ENCODE assay signal across 17 mouse cellular contexts in genomic region chr14:8016276-8016675, GRCm38 (mm10). TPM values are rescaled to one million over a fixed set of nuclear protein-coding genes. Genes with fewer than 3 reads are reported as not detected.
DNase-seq lines count a peak whose midpoint lies in the region; ATAC-seq and TF ChIP-seq lines count a peak whose summit lies in the region.
"Had no signal": no experiment of that assay in that cellular context is flagged by ENCODE, and none has a peak within 500 bp of the region (broad histone marks: within the 10 kb centered on the region; RNA-seq: fewer than 3 reads in every experiment).

No protein-coding gene starts in this region.

- TF ChIP-seq CTCF in intestine, postnatal 0 days (IDR thresholded peaks at IDR 0.05; ENCODE audit: low read depth), result no peak

- H3K9ac ChIP-seq in kidney, embryonic 14.5 days (ENCODE audit: low read depth, low read length), result no peak overlapping the region
- H3K9ac ChIP-seq in intestine, postnatal 0 days (ENCODE audit: low read depth, low read length), result no peak overlapping the region
- H3K9ac ChIP-seq in stomach, embryonic 15.5 days, result no peak overlapping the region
- H3K9ac ChIP-seq: forebrain, embryonic 12.5 days had no signal

- H3K4me3 ChIP-seq in kidney, embryonic 14.5 days (ENCODE audit: low read length), result no peak overlapping the region
- no peak overlapping the region for H3K4me3 ChIP-seq in intestine, postnatal 0 days (ENCODE audit: low read depth, low read length)
- no peak overlapping the region for H3K4me3 ChIP-seq in stomach, embryonic 15.5 days (replicated peaks)
- H3K4me3 ChIP-seq: forebrain, embryonic 12.5 days had no signal

- no peak overlapping the region; the same call in 1 of the 2 replicates for H3K27ac ChIP-seq in kidney, embryonic 14.5 days (ENCODE audit: low read depth, low read length)
- peak overlapping the region; percentile 3; the same call in 1 of the 2 replicates for H3K27ac ChIP-seq in intestine, postnatal 0 days (ENCODE audit: low read depth, low read length)
- peak overlapping the region; percentile 33; the same call in 1 of the 2 replicates for H3K27ac ChIP-seq in stomach, embryonic 15.5 days
- H3K27ac ChIP-seq: forebrain, embryonic 12.5 days had no signal

- ATAC-seq in kidney, embryonic 14.5 days (ENCODE audit: low FRiP score, low TSS enrichment), result no peak
- peak; percentile 87 for ATAC-seq in intestine, postnatal 0 days
- peak; percentile 70 for ATAC-seq in stomach, embryonic 15.5 days (ENCODE audit: insufficient read depth, low FRiP score, low read depth)
- ATAC-seq in erythroid progenitor cell, adult 5-6 weeks (replicated peaks; ENCODE audit: low FRiP score, poor library complexity, severe bottlenecking), result no peak

- H3K9me3 ChIP-seq in kidney, embryonic 14.5 days (ENCODE audit: control insufficient read depth, low read length), result no peaks in the 10 kb centered on the region
- H3K9me3 ChIP-seq in intestine, postnatal 0 days (ENCODE audit: control insufficient read depth), result no peaks in the 10 kb centered on the region
- H3K9me3 ChIP-seq in stomach, embryonic 15.5 days, result no peaks in the 10 kb centered on the region
- H3K9me3 ChIP-seq: forebrain, embryonic 12.5 days had no signal

- H3K4me1 ChIP-seq in kidney, embryonic 14.5 days (ENCODE audit: control insufficient read depth, insufficient read depth, low read length), result no peaks in the 10 kb centered on the region
- H3K4me1 ChIP-seq in intestine, postnatal 0 days (replicated peaks; ENCODE audit: control insufficient read depth, insufficient read depth, low read length), result no peaks in the 10 kb centered on the region; the same call in 1 of the 2 replicates
- no peaks in the 10 kb centered on the region for H3K4me1 ChIP-seq in stomach, embryonic 15.5 days
- H3K4me1 ChIP-seq: forebrain, embryonic 12.5 days had no signal

- H3K27me3 ChIP-seq in kidney, embryonic 14.5 days (ENCODE audit: control insufficient read depth, insufficient read depth, low read length), result no peaks in the 10 kb centered on the region
- no peaks in the 10 kb centered on the region for H3K27me3 ChIP-seq in intestine, postnatal 0 days (replicated peaks; ENCODE audit: control insufficient read depth, insufficient read depth, low read length)
- H3K27me3 ChIP-seq in stomach, embryonic 15.5 days (replicated peaks), result no peaks in the 10 kb centered on the region
- H3K27me3 ChIP-seq: forebrain, embryonic 12.5 days had no signal

- no peaks in the 10 kb centered on the region for H3K36me3 ChIP-seq in kidney, embryonic 14.5 days (ENCODE audit: control insufficient read depth, insufficient read depth, low read length)
- H3K36me3 ChIP-seq in intestine, postnatal 0 days (ENCODE audit: control insufficient read depth, insufficient read depth), result no peaks in the 10 kb centered on the region
- no peaks in the 10 kb centered on the region for H3K36me3 ChIP-seq in stomach, embryonic 15.5 days
- H3K36me3 ChIP-seq: forebrain, embryonic 12.5 days had no signal

- WGBS in kidney, embryonic 14.5 days, result 69% methylated on average over 6 of the region's 6 CpGs
- WGBS in intestine, postnatal 0 days, result 41% methylated on average over 6 of the region's 6 CpGs
- 27% methylated on average over 6 of the region's 6 CpGs for WGBS in large intestine, adult 2 months
- 67% methylated on average over 6 of the region's 6 CpGs for WGBS in stomach, embryonic 15.5 days

- no peak overlapping the region for H3K4me2 ChIP-seq in kidney, embryonic 14.5 days (replicated peaks; ENCODE audit: low read depth, low read length)
- peak overlapping the region; percentile 43 for H3K4me2 ChIP-seq in intestine, postnatal 0 days (replicated peaks; ENCODE audit: low read depth)
- no peak overlapping the region for H3K4me2 ChIP-seq in stomach, embryonic 15.5 days
- H3K4me2 ChIP-seq: forebrain, embryonic 12.5 days had no signal

- peak; percentile 74 for DNase-seq in kidney, adult 11 months
- peak; percentile 95 for DNase-seq in large intestine, adult 2 months (ENCODE audit: low read depth, low spot score)
- no peak for DNase-seq in Muller cell, postnatal 12 days (ENCODE audit: inconsistent ontology term)
- DNase-seq in layer of hippocampus, adult 9-11 months, result no peak
- DNase-seq: adrenal gland, adult 2 months; B cell, adult 2 months; left cerebral cortex, postnatal 4 days had no signal

RNA-seq across cellular contexts. Expression of gene Abhd6, which starts 13.6 kb away (rescaled TPM):
- 25.4 and 25.7 TPM in 2 replicates for polyA plus RNA-seq in kidney, embryonic 14.5 days (2014; fragmentation: Nextera tagmentation; extraction: Ambion mirVana)
- polyA plus RNA-seq in intestine, postnatal 0 days (2015; fragmentation: Nextera tagmentation; extraction: Ambion mirVana), result 11.3 and 11.8 TPM in 2 replicates
- 51.6 and 93.8 TPM in 2 replicates for polyA plus RNA-seq in large intestine, adult 2 months (2012; rRNA removed)
- polyA plus RNA-seq in stomach, embryonic 15.5 days (2015; fragmentation: Nextera tagmentation; extraction: Ambion mirVana), result 18.9 and 21.2 TPM in 2 replicates
- not detected in 2 replicates for total RNA-seq in erythroid progenitor cell, adult 5-6 weeks (2015; ENCODE audit: low replicate concordance)
- total RNA-seq in erythroid progenitor cell, adult 5-6 weeks (2017; ENCODE audit: low replicate concordance), result not detected in 2 replicates
- total RNA-seq: MEL had no signal

RNA-seq across cellular contexts. Expression of gene Dnase1l3, which starts 21.9 kb away (rescaled TPM):
- 0.14 and 0.31 TPM in 2 replicates for polyA plus RNA-seq in kidney, embryonic 14.5 days (2014; fragmentation: Nextera tagmentation; extraction: Ambion mirVana)
- 2.5 and 3.0 TPM in 2 replicates for polyA plus RNA-seq in intestine, postnatal 0 days (2015; fragmentation: Nextera tagmentation; extraction: Ambion mirVana)
- polyA plus RNA-seq in large intestine, adult 2 months (2012; rRNA removed), result 14.3 and 17.3 TPM in 2 replicates
- polyA plus RNA-seq in stomach, embryonic 15.5 days (2015; fragmentation: Nextera tagmentation; extraction: Ambion mirVana), result 0.94 and 0.99 TPM in 2 replicates
- 0.36 and 1.7 TPM in 2 replicates for total RNA-seq in erythroid progenitor cell, adult 5-6 weeks (2015; ENCODE audit: low replicate concordance)
- total RNA-seq in erythroid progenitor cell, adult 5-6 weeks (2017; ENCODE audit: low replicate concordance), result not detected in 2 replicates
- total RNA-seq: MEL had no signal
- polyA plus RNA-seq: forebrain, embryonic 12.5 days had no signal

RNA-seq across cellular contexts. Expression of gene Gm45521, which starts 59.2 kb away (rescaled TPM):
- not detected in 2 replicates for polyA plus RNA-seq in kidney, embryonic 14.5 days (2014; fragmentation: Nextera tagmentation; extraction: Ambion mirVana)
- polyA plus RNA-seq in intestine, postnatal 0 days (2015; fragmentation: Nextera tagmentation; extraction: Ambion mirVana), result not detected in 2 replicates
- not detected in 2 replicates for polyA plus RNA-seq in large intestine, adult 2 months (2012; rRNA removed)
- 0.21 TPM in 1 of 2 replicates, not detected in the other for polyA plus RNA-seq in stomach, embryonic 15.5 days (2015; fragmentation: Nextera tagmentation; extraction: Ambion mirVana)
- total RNA-seq in erythroid progenitor cell, adult 5-6 weeks (2015; ENCODE audit: low replicate concordance), result not detected in 2 replicates
- not detected in 2 replicates for total RNA-seq in erythroid progenitor cell, adult 5-6 weeks (2017; ENCODE audit: low replicate concordance)
- total RNA-seq: adrenal gland, adult 2 months; heart, postnatal 25 days; left cerebral cortex, postnatal 4 days; MEL; monocyte, adult 5-6 weeks had no signal
- polyA plus RNA-seq: adrenal gland, adult 2 months; embryonic facial prominence, embryonic 11.5 days; forebrain, embryonic 12.5 days; gonadal fat pad, adult 2 months had no signal

Comparison
In these comparisons a context has a peak if more than half of its experiments do, and no peak if none do; other contexts are left out.
1. DNase-seq: peak in kidney, adult 11 months (single experiment) and large intestine, adult 2 months (single experiment); none in Muller cell, postnatal 12 days (single experiment) and layer of hippocampus, adult 9-11 months (single experiment).
2. ATAC-seq: peak in intestine, postnatal 0 days (single experiment) and stomach, embryonic 15.5 days (single experiment); none in kidney, embryonic 14.5 days (single experiment) and erythroid progenitor cell, adult 5-6 weeks (single experiment).